Mouse (Mus musculus): ENCODE measurements at regions not wholly inside any gene's neighbourhood (a gene's known extent, or its start where the extent isn't known, plus 50 kb on each side); places are given as distances from the start of the nearest gene placed in this dataset.

DNA sequence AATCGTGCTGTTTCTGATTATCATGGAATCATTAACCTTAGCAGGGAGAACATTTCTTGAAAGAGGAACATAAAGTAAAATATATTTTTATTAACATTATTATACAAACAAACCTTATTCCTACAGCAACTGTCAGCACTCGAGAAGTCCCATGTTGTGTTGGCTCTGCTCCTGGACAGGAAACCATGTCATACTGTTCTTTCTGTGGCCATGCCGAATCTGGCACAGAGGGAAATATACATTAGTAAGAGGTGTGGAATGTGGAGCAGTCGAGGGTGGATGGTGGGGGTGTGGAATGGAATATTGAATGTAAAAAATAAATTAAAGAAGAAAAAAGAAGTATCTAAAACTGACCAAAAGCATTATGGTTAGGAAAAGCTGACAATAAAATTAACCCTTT is 342.1 kb upstream of the Pmfbp1 start:
- no peak for TF ChIP-seq POLR2A (IDR thresholded peaks at IDR 0.05; ENCODE audit: low read depth, low read length)
- no peak for TF ChIP-seq CTCF (IDR thresholded peaks at IDR 0.05; ENCODE audit: extremely low read depth, insufficient read length, insufficient replicate concordance, low read depth, low read length)
